Mouse (Mus musculus) hindbrain, embryonic 16.5 days (tissue): ENCODE data around the gene Gramd4. TPM values are rescaled to one million over a fixed set of nuclear protein-coding genes. Genes with fewer than 3 reads are reported as not detected.

Source experiments
- ATAC-seq: fragments of 200-750 bp; cut with Nextera tagmentation; 2 replicates; pipeline ENCODE4 v1.8.0; 2017; ENCODE audit warnings: moderate TSS enrichment, moderate library complexity
- H3K27ac ChIP-seq: fragments of 300-500 bp; sonication (generic); 2 replicates; pipeline ENCODE4 v1.5.1; 2014; ENCODE audit warnings: low read depth, mild to moderate bottlenecking, control low read depth, low read length, moderate library complexity
- H3K27me3 ChIP-seq: fragments of 300-500 bp; sonication (generic); replicated peaks from 2 replicates; pipeline ENCODE4 v1.6.1; 2014; ENCODE audit warnings: low read length; ENCODE audit not compliant: control insufficient read depth, insufficient read depth
- H3K36me3 ChIP-seq: fragments of 300-500 bp; sonication (generic); 2 replicates; pipeline ENCODE4 v1.6.1; 2014; ENCODE audit warnings: mild to moderate bottlenecking, low read length, moderate library complexity, mixed read lengths; ENCODE audit not compliant: control insufficient read depth, insufficient read depth
- H3K4me1 ChIP-seq: fragments of 300-500 bp; sonication (generic); 2 replicates; pipeline ENCODE4 v1.6.1; 2014; ENCODE audit warnings: low read depth, low read length; ENCODE audit not compliant: control insufficient read depth, insufficient read depth
- H3K4me2 ChIP-seq: fragments of 300-500 bp; sonication (generic); 2 replicates; pipeline ENCODE4 v1.6.1; 2014; ENCODE audit warnings: mild to moderate bottlenecking, low read length, control low read depth, moderate library complexity
- H3K4me3 ChIP-seq: fragments of 300-500 bp; sonication (generic); 2 replicates; pipeline ENCODE4 v1.5.1; 2014; ENCODE audit warnings: mild to moderate bottlenecking, low read length, control low read depth, moderate library complexity
- H3K9ac ChIP-seq: fragments of 300-500 bp; sonication (generic); 2 replicates; pipeline ENCODE4 v1.6.1; 2014; ENCODE audit warnings: low read depth, mild to moderate bottlenecking, control low read depth, low read length, moderate library complexity
- H3K9me3 ChIP-seq: fragments of 300-500 bp; sonication (generic); 2 replicates; pipeline ENCODE4 v1.6.1; 2014; ENCODE audit warnings: mild to moderate bottlenecking, low read length, moderate library complexity; ENCODE audit not compliant: control insufficient read depth
- WGBS: fragments of 180-500 bp; shearing (Covaris S2); extraction: QIAGEN DNeasy Blood & Tissue Kit; methylation state at CpG from one replicate; pipeline ENCODE4 v1.1.7; 2014; 5-methylcytosine and 5-hydroxymethylcytosine counted together
- polyA plus RNA-seq: library from polyadenylated mRNA; unstranded; fragments of >200 nt; fragmentation: Nextera tagmentation; extraction: Ambion mirVana; gene quantifications from 2 replicates; pipeline ENCODE4 v1.2.1, GENCODE M21; 2015

Gene Gramd4
- polyA plus RNA-seq, 1 experiment from 2014 or later, result 18.4 TPM

DNA sequence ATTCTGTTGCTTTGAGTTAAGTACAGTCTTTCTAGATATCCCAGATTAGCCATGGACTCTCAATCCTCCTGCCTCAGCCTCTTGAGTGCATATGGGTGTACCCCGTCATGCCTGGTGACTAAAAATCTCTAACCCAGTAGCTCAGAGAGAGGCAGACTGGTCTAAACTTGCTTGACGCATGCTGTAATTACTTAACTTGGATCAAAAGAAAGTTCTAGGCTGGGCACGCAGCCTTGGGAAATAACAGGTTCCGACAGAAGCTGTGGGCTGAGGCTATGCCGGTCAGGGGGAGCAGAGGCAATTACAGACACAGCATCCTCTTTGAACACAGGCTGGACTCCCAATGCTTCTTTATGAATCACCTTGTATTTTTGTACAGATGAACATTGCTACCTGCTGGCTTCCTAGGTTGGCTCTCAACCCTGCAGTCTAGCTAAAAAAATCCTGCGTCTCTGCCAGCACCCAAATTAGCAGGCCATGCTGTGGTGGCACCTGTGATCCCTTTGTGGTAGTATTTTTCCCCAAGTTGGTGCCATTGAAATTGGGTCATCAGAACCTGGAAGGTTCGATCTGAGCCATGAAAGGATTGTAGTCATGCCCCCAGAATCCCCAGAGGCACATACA is 109.6 kb downstream of the Gramd4 start:
- no peak overlapping the region for H3K4me3 ChIP-seq
- H3K36me3 ChIP-seq, result 0 out of 2 replicates have a peak, but pooled peaks cover 2% of the 10 kb centered on the region
- WGBS, result 91% methylated on average over 7 of the region's 7 CpGs
- no peak overlapping the region for H3K9ac ChIP-seq
- ATAC-seq, result no peak
- no peak overlapping the region for H3K4me2 ChIP-seq
- no peaks in the 10 kb centered on the region for H3K27me3 ChIP-seq
- H3K9me3 ChIP-seq, result no peaks in the 10 kb centered on the region
- peaks cover 2% of the 10 kb centered on the region; the same call in 1 of the 2 replicates for H3K4me1 ChIP-seq
- H3K27ac ChIP-seq, result no peak overlapping the region

- WGBS, result 72% methylated on average over 10 of the region's 10 CpGs
- no peak overlapping the region for H3K27ac ChIP-seq
- peaks cover 2% of the 10 kb centered on the region; the same call in 1 of the 2 replicates for H3K4me1 ChIP-seq
These were observed 110.5 kb downstream of the Gramd4 start for GRCm38 (mm10) chr15:86167787-86168504.

GRCm38 (mm10) chr15:86168505-86168867 is 111.0 kb downstream of the Gramd4 start:
- Histone ChIP-seq H3K4me1 (peaks cover 3% of the 10 kb centered on the region; the same call in 1 of the 2 replicates), H3K4me3 (no peak overlapping the region), H3K27ac (no peak overlapping the region), H3K9me3 (no peaks in the 10 kb centered on the region), H3K27me3 (no peaks in the 10 kb centered on the region), H3K9ac (no peak overlapping the region), H3K4me2 (no peak overlapping the region), H3K36me3 (0 out of 2 replicates have a peak, but pooled peaks cover 2% of the 10 kb centered on the region)
- WGBS, result 20% methylated on average over 7 of the region's 7 CpGs
- ATAC-seq, result 0 out of 2 replicates have a peak, but pooled peaks have one; percentile 21

More at GRCm38 (mm10) chr15:86167787-86168504, 110.5 kb downstream of the Gramd4 start:
- Histone ChIP-seq H3K4me2 (no peak overlapping the region), H3K9ac (no peak overlapping the region), H3K4me3 (no peak overlapping the region), H3K9me3 (no peaks in the 10 kb centered on the region), H3K27me3 (no peaks in the 10 kb centered on the region), H3K36me3 (0 out of 2 replicates have a peak, but pooled peaks cover 2% of the 10 kb centered on the region)
- ATAC-seq, result no peak

GRCm38 (mm10) chr15:86168941-86169816 is 111.7 kb downstream of the Gramd4 start:
- no peak overlapping the region for H3K9ac ChIP-seq

DNA sequence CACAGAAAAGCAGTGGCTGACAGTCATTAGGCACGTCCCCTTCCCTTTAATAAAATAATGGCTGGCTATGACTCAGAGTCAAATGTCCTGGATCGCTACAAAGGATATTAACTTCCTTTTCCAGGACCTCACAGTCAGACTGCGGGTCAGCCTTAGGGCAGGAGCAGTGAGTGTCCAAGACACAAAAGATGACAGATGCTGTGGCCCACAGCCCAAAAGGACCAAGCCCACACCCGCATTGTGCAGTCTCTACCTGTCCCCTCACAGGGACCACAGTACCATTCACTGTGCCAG is 112.3 kb downstream of the Gramd4 start:
- Histone ChIP-seq H3K27me3 (no peaks in the 10 kb centered on the region), H3K4me2 (no peak overlapping the region), H3K4me1 (peaks cover 10% of the 10 kb centered on the region; the same call in 1 of the 2 replicates), H3K36me3 (no peaks in the 10 kb centered on the region), H3K4me3 (no peak overlapping the region), H3K27ac (no peak overlapping the region), H3K9ac (no peak overlapping the region), H3K9me3 (no peaks in the 10 kb centered on the region)
- ATAC-seq, result no peak
- WGBS, result 73% methylated on average over 4 of the region's 4 CpGs

More at GRCm38 (mm10) chr15:86168941-86169816, 111.7 kb downstream of the Gramd4 start:
- Histone ChIP-seq H3K27me3 (no peaks in the 10 kb centered on the region), H3K36me3 (0 out of 2 replicates have a peak, but pooled peaks cover 2% of the 10 kb centered on the region), H3K9me3 (no peaks in the 10 kb centered on the region), H3K4me2 (no peak overlapping the region), H3K27ac (no peak overlapping the region), H3K4me3 (no peak overlapping the region), H3K4me1 (peaks cover 10% of the 10 kb centered on the region; the same call in 1 of the 2 replicates)
- 80% methylated on average over 12 of the region's 12 CpGs for WGBS
- no peak for ATAC-seq

DNA sequence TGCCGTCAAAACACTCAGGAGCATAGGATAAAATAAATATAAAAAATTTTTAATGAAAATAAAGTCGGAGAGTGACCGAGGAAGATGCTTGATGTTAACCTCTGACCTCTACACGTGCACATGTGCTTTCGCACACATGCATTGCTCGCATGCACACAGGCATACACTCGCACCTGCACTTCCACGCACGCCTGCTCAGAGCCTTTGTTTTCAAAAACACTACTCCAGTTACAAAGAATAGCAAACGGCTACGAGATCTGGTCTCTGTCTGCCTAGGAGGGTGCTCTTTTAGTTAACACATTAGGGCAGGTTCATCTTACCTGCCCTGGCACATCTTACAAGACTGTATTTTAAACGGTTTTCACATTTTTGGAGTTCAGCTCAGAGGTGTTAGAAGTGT is 113.8 kb downstream of the Gramd4 start:
- WGBS, result 85% methylated on average over 12 of the region's 12 CpGs
- no peak for ATAC-seq
- Histone ChIP-seq H3K36me3 (no peaks in the 10 kb centered on the region), H3K27me3 (no peaks in the 10 kb centered on the region), H3K4me1 (peaks cover 10% of the 10 kb centered on the region; the same call in 1 of the 2 replicates), H3K9me3 (no peaks in the 10 kb centered on the region), H3K27ac (no peak overlapping the region), H3K4me3 (no peak overlapping the region), H3K9ac (no peak overlapping the region), H3K4me2 (no peak overlapping the region)

- H3K9me3 ChIP-seq, result no peaks in the 10 kb centered on the region
- H3K27me3 ChIP-seq, result no peaks in the 10 kb centered on the region
- H3K4me2 ChIP-seq, result no peak overlapping the region
- no peak overlapping the region for H3K4me3 ChIP-seq
- ATAC-seq, result no peak
- WGBS, result 57% methylated on average over 3 of the region's 3 CpGs
- no peak overlapping the region for H3K27ac ChIP-seq
- H3K4me1 ChIP-seq, result peaks cover 10% of the 10 kb centered on the region; the same call in 1 of the 2 replicates
- no peaks in the 10 kb centered on the region for H3K36me3 ChIP-seq
- H3K9ac ChIP-seq, result no peak overlapping the region
These were observed 114.6 kb downstream of the Gramd4 start for GRCm38 (mm10) chr15:86172124-86172523.

DNA sequence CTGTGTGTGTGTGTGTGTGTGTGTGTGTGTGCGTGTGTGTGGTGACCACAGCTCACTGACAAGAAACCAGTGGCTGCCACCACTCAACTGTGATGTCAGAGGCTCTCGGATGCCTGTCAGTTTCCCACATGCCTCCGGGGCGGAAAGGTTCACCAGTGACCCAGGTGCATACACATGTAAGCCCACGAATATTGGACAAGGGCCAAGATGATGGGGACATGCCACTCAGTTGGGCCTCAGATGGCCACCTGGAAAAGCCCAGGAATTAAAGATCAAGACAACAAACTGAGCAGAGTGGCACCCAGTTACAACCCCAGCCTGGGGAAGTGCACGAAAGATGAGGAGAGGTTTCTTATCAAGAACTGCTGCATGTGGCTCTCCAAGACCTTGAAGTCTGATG is 115.0 kb downstream of the Gramd4 start:
- no peak overlapping the region for H3K4me3 ChIP-seq
- no peaks in the 10 kb centered on the region for H3K36me3 ChIP-seq
- no peaks in the 10 kb centered on the region for H3K27me3 ChIP-seq
- H3K4me2 ChIP-seq, result no peak overlapping the region
- H3K9me3 ChIP-seq, result no peaks in the 10 kb centered on the region
- ATAC-seq, result no peak
- no peak overlapping the region for H3K27ac ChIP-seq
- H3K9ac ChIP-seq, result no peak overlapping the region
- H3K4me1 ChIP-seq, result peaks cover 10% of the 10 kb centered on the region; the same call in 1 of the 2 replicates
- 73% methylated on average over 6 of the region's 6 CpGs for WGBS
